Mouse (Mus musculus) liver, embryonic 14.5 days (tissue): Measurements from ENCODE around the gene Cd40lg. TPM values are rescaled to one million over a fixed set of nuclear protein-coding genes. Genes with fewer than 3 reads are reported as not detected.

Experiments
- ATAC-seq: fragments of 200-750 bp; cut with Nextera tagmentation; 2 replicates; pipeline ENCODE4 v1.8.0; 2017; ENCODE audit warnings: moderate number of reproducible peaks, mild to moderate bottlenecking, moderate library complexity; ENCODE audit not compliant: insufficient read depth
- DNase-seq, 3 experiments: peaks; one replicate each; pipeline ENCODE4 v3.0.0-alpha.2; 2012 to 2013; ENCODE audit warnings: low read depth in 3 of 3, low spot score in 3 of 3
- H3K27ac ChIP-seq: fragments of 300-500 bp; sonication (generic); 2 replicates; pipeline ENCODE4 v1.5.1; 2014; ENCODE audit warnings: moderate library complexity, mild to moderate bottlenecking, control low read depth, inconsistent platforms
- H3K27me3 ChIP-seq: fragments of 300-500 bp; sonication (generic); 2 replicates; pipeline ENCODE4 v1.6.1; 2014; ENCODE audit warnings: mild to moderate bottlenecking, low read length, moderate library complexity; ENCODE audit not compliant: control insufficient read depth, insufficient read depth
- H3K36me3 ChIP-seq: fragments of 300-500 bp; sonication (generic); replicated peaks from 2 replicates; pipeline ENCODE4 v1.6.1; 2014; ENCODE audit warnings: low read depth; ENCODE audit not compliant: control insufficient read depth, insufficient read depth
- H3K4me1 ChIP-seq, 2 experiments: fragments of 200-500 bp in 1 of 2; fragments of 300-500 bp in 1 of 2; sonication (generic) in 1 of 2; replicated peaks; 2 replicates each; pipeline ENCODE4 v1.6.1; 2012 to 2014; ENCODE audit warnings: antibody characterized with exemption in 1 of 2, inconsistent platforms in 1 of 2, low read length in 1 of 2; ENCODE audit not compliant: control insufficient read depth in 2 of 2, insufficient read depth in 2 of 2
- H3K4me2 ChIP-seq: fragments of 300-500 bp; sonication (generic); 2 replicates; pipeline ENCODE4 v1.6.1; 2014; ENCODE audit warnings: low read depth, mild to moderate bottlenecking, control low read depth, moderate library complexity
- H3K4me3 ChIP-seq, 2 experiments: fragments of 200-500 bp in 1 of 2; fragments of 300-500 bp in 1 of 2; sonication (generic) in 1 of 2; 2 replicates each; pipeline ENCODE4 v1.5.1; 2012 to 2014; ENCODE audit warnings: low read depth in 2 of 2, low read length in 2 of 2, mild to moderate bottlenecking in 2 of 2, control low read depth in 1 of 2, inconsistent platforms in 1 of 2, moderate library complexity in 1 of 2; ENCODE audit not compliant: insufficient read depth in 1 of 2
- H3K9ac ChIP-seq: fragments of 300-500 bp; sonication (generic); replicated peaks from 2 replicates; pipeline ENCODE4 v1.6.1; 2014; ENCODE audit warnings: mild to moderate bottlenecking, control low read depth, moderate library complexity
- H3K9me3 ChIP-seq: fragments of 300-500 bp; sonication (generic); 2 replicates; pipeline ENCODE4 v1.6.1; 2016; ENCODE audit warnings: low read length, mixed read lengths; ENCODE audit not compliant: control insufficient read depth
- CTCF ChIP-seq: IDR thresholded peaks from 2 replicates; pipeline ENCODE4 v1.5.1; 2016; ENCODE audit warnings: antibody characterized with exemption, low read depth, control low read depth
- EP300 ChIP-seq: IDR thresholded peaks from 2 replicates; pipeline ENCODE4 v1.6.1; 2016; ENCODE audit warnings: antibody characterized with exemption, low read depth
- WGBS: fragments of 180-500 bp; shearing (Covaris S2); extraction: QIAGEN DNeasy Blood & Tissue Kit; methylation state at CpG from one replicate; pipeline ENCODE4 v1.1.7; 2014; ENCODE audit not compliant: insufficient replicate concordance; 5-methylcytosine and 5-hydroxymethylcytosine counted together
- polyA plus RNA-seq, 2 experiments: library from polyadenylated mRNA; depleted of rRNA in 1 of 2; stranded (reverse) in 1 of 2; unstranded in 1 of 2; fragments of >200 nt; fragmentation: Nextera tagmentation in 1 of 2; extraction: Ambion mirVana in 1 of 2; gene quantifications; 2 replicates each; pipeline versions ENCODE4 v1.2.1 to v1.2.3; 2012 to 2014

Gene Cd40lg
- polyA plus RNA-seq, 2 experiments, result not detected

DNA sequence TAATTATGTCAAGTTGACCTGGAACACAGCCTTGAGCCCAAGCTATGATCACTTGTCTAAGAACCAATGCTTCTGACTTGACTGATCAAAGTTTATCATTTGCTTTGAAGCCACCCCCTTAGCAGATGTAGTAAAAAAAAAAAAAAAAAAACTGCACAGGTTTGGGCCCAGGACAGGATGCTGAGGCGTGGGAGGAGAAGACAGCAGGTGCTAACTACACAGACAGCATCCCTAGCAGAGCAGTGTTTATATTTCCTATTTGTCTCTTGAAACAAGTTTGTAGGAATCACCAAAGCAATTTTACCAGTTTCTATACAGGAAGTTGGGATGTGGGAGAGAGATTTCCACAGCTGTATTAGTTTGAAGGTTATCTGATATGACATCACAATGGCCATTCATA lies 1.4 kb upstream of the Cd40lg start:
- no peak overlapping the region for H3K4me3 ChIP-seq
- H3K27me3 ChIP-seq, result no peaks in the 10 kb centered on the region
- no peak overlapping the region for H3K4me2 ChIP-seq
- no peaks in the 10 kb centered on the region for H3K4me1 ChIP-seq
- ATAC-seq (no peak), DNase-seq (no peak)
- H3K9ac ChIP-seq, result no peak overlapping the region
- WGBS, result 50% methylated on average over 1 of the region's 1 CpGs
- no peak overlapping the region for H3K27ac ChIP-seq
- no peaks in the 10 kb centered on the region for H3K9me3 ChIP-seq
- TF ChIP-seq EP300 (no peak), CTCF (no peak)
- no peaks in the 10 kb centered on the region for H3K36me3 ChIP-seq

DNA sequence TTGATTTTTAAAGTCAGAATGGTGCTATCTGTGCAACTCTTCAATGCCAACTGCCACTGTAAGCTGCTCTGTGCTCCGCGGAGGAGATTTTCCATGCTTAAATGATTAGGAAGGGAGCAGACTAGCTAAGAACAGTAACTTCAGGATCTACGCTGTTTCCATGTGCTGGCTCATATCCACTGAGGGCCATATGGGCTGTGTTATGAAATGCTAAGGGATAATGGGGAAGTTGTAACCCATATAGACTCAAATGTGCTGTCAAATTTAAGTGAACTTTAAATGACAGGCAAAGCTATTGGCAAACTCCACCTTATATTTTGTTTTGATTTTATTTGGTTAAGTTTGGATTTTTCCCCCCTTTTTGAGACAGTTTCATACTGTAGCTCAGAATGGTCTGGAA lies 919 bp downstream of the Cd40lg start:
- Histone ChIP-seq H3K36me3 (no peaks in the 10 kb centered on the region), H3K9ac (no peak overlapping the region), H3K4me2 (no peak overlapping the region), H3K27me3 (no peaks in the 10 kb centered on the region), H3K4me3 (no peak overlapping the region), H3K27ac (no peak overlapping the region), H3K9me3 (no peaks in the 10 kb centered on the region), H3K4me1 (no peaks in the 10 kb centered on the region)
- WGBS, result 74% methylated on average over 3 of the region's 3 CpGs
- ATAC-seq (no peak), DNase-seq (no peak)
- TF ChIP-seq CTCF (no peak), EP300 (no peak)

DNA sequence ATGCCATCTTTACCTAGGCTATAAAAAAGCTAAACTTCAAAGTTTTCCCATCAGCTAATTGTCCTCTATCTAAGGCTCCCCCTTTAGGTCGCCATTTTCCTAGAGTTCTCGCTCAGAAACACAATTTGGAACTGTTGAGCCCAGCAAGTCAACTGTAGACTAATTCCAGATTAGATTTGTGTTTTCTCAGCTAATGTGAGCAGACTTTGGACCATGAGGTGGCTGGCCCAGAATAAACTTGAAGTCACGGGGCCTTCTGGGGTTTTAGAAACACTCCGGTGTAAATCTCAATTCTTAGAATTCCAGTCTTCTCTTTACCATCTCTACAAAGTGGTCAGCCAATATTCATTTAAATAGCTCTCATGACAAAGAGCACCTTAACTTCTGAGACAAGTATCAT lies 3.6 kb downstream of the Cd40lg start:
- no peak for TF ChIP-seq CTCF
- no peak for TF ChIP-seq EP300
- DNase-seq (no peak), ATAC-seq (no peak)
- Histone ChIP-seq H3K27ac (no peak overlapping the region), H3K27me3 (no peaks in the 10 kb centered on the region), H3K9ac (no peak overlapping the region), H3K4me3 (no peak overlapping the region), H3K4me1 (no peaks in the 10 kb centered on the region), H3K36me3 (no peaks in the 10 kb centered on the region), H3K4me2 (no peak overlapping the region), H3K9me3 (no peaks in the 10 kb centered on the region)
- 64% methylated on average over 4 of the region's 4 CpGs for WGBS

DNA sequence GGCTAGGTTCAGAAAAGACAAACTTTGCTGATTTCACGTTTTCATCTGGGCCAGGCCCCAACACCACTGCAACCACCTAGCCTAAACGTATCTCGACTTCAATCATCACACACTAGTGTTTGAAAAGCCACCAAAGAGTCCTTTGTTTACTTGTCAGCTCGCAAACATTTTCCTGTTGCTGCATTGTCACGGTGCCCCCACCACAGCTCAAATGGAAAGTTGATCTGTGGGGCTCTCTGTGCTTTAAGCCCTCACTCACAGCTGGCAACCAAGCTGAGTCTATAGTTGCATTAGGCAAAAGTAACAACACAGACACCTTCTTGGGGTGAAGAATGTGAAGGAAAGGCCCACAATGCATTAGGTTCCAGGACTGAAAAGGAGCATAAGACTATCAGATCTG lies 4.3 kb downstream of the Cd40lg start:
- Histone ChIP-seq H3K27me3 (no peaks in the 10 kb centered on the region), H3K27ac (no peak overlapping the region), H3K9ac (no peak overlapping the region), H3K4me2 (no peak overlapping the region), H3K9me3 (no peaks in the 10 kb centered on the region), H3K4me1 (no peaks in the 10 kb centered on the region), H3K4me3 (no peak overlapping the region), H3K36me3 (no peaks in the 10 kb centered on the region)
- ATAC-seq, result no peak
- no peak for DNase-seq
- TF ChIP-seq EP300 (no peak), CTCF (no peak)
- 41% methylated on average over 5 of the region's 5 CpGs for WGBS

DNA sequence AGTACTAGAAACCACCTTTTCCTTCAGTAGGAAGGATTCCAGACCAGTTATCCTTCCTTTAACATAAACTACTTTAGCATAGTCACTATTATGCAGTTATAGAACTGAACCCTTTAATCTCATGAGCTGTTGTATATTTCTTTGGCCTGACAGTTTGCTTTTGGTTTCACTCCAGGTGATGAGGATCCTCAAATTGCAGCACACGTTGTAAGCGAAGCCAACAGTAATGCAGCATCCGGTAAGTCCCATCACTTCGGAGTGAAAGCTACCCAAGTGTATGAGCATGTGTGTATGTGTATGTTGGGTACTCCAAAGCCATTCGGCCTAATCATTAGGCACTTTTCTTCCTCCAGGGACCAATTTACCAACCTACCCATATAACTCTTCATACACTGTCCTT lies 7.6 kb downstream of the Cd40lg start:
- ATAC-seq (no peak), DNase-seq (no peak)
- Histone ChIP-seq H3K36me3 (no peaks in the 10 kb centered on the region), H3K4me1 (no peaks in the 10 kb centered on the region), H3K4me3 (no peak overlapping the region), H3K27me3 (no peaks in the 10 kb centered on the region), H3K4me2 (no peak overlapping the region), H3K27ac (no peak overlapping the region), H3K9me3 (no peaks in the 10 kb centered on the region), H3K9ac (no peak overlapping the region)
- TF ChIP-seq CTCF (no peak), EP300 (no peak)
- 71% methylated on average over 5 of the region's 5 CpGs for WGBS

DNA sequence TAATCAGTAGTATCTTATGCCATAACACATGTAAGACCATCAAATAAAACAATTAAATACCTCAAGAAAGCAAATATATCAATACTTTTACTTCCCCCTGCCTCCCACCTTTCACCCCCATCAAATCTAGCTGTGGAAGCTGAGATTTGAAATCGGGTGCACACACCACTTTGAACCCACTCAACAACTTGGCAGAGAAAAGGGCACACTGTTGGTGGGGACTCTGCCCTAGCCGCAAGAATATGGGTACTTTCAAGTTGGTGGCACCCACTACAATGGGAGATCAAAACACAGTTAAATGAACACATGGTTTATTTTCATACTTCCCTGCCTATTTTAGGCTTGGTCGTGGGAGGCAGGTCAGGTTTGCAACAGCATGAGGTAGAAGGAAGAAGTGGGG lies 9.9 kb downstream of the Cd40lg start:
- no peak for ATAC-seq
- no peaks in the 10 kb centered on the region for H3K36me3 ChIP-seq

More for the DNA sequence above, 9.9 kb downstream of the Cd40lg start:
- no peaks in the 10 kb centered on the region for H3K27me3 ChIP-seq
- H3K4me2 ChIP-seq, result no peak overlapping the region
- 47% methylated on average over 3 of the region's 3 CpGs for WGBS
- no peak for TF ChIP-seq EP300
- TF ChIP-seq CTCF, result no peak
- no peak overlapping the region for H3K4me3 ChIP-seq
- H3K4me1 ChIP-seq, result no peaks in the 10 kb centered on the region
- DNase-seq, result no peak
- H3K27ac ChIP-seq, result no peak overlapping the region
- no peak overlapping the region for H3K9ac ChIP-seq
- no peaks in the 10 kb centered on the region for H3K9me3 ChIP-seq
